Mouse (Mus musculus) liver, postnatal 0 days (tissue): ENCODE results near the gene Tmem254b.
"Not testable (repeated sequence)": the region's sequence is repeated elsewhere in the genome, so short reads cannot be mapped to it uniquely, and the experiment has no call there.

Experiments
- CTCF ChIP-seq: sonication (generic); IDR thresholded peaks from 2 replicates; pipeline ENCODE4 v1.5.1; 2016; ENCODE audit warnings: antibody characterized with exemption, low read depth
- EP300 ChIP-seq: IDR thresholded peaks from 2 replicates; pipeline ENCODE4 v1.6.1; 2016; ENCODE audit warnings: antibody characterized with exemption, low read depth, mild to moderate bottlenecking

GRCm38 (mm10) chr14:26156032-26156431, 50.8 kb downstream of the Tmem254b start:
- TF ChIP-seq CTCF, EP300: not testable (repeated sequence)
